Mouse (Mus musculus) hindbrain, postnatal 0 days (tissue): ENCODE measurements around the gene Gpc6. TPM values are rescaled to one million over a fixed set of nuclear protein-coding genes. Genes with fewer than 3 reads are reported as not detected.

ENCODE experiments used
- ATAC-seq: fragments of 200-750 bp; cut with Nextera tagmentation; 2 replicates; pipeline ENCODE4 v1.8.0; 2017; ENCODE audit warnings: mild to moderate bottlenecking, moderate TSS enrichment, moderate library complexity
- DNase-seq: peaks from one replicate; pipeline ENCODE4 v3.0.0-alpha.2; 2015; ENCODE audit warnings: low spot score
- H3K27ac ChIP-seq: fragments of 300-500 bp; sonication (generic); 2 replicates; pipeline ENCODE4 v1.5.1; 2014; ENCODE audit warnings: mild to moderate bottlenecking
- H3K27me3 ChIP-seq: fragments of 300-500 bp; sonication (generic); 2 replicates; pipeline ENCODE4 v1.6.1; 2014; ENCODE audit warnings: low read length, mixed read lengths; ENCODE audit not compliant: insufficient read depth
- H3K36me3 ChIP-seq: fragments of 300-500 bp; sonication (generic); 2 replicates; pipeline ENCODE4 v1.6.1; 2014; ENCODE audit warnings: low read length, mixed read lengths; ENCODE audit not compliant: insufficient read depth
- H3K4me1 ChIP-seq: fragments of 300-500 bp; sonication (generic); 2 replicates; pipeline ENCODE4 v1.6.1; 2014; ENCODE audit warnings: antibody characterized with exemption, low read length, mixed read lengths; ENCODE audit not compliant: insufficient read depth
- H3K4me2 ChIP-seq: fragments of 300-500 bp; sonication (generic); 2 replicates; pipeline ENCODE4 v1.6.1; 2014; ENCODE audit warnings: low read depth, mild to moderate bottlenecking, low read length, moderate library complexity, mixed read lengths
- H3K4me3 ChIP-seq: fragments of 300-500 bp; sonication (generic); 2 replicates; pipeline ENCODE4 v1.5.1; 2014; ENCODE audit warnings: low read length
- H3K9ac ChIP-seq: fragments of 300-500 bp; sonication (generic); replicated peaks from 2 replicates; pipeline ENCODE4 v1.6.1; 2014; ENCODE audit warnings: mild to moderate bottlenecking, low read length, moderate library complexity, mixed read lengths
- H3K9me3 ChIP-seq: fragments of 300-500 bp; sonication (generic); 2 replicates; pipeline ENCODE4 v1.6.1; 2016; ENCODE audit warnings: low read length, mixed read lengths
- CTCF ChIP-seq: IDR thresholded peaks from 2 replicates; pipeline ENCODE4 v1.5.1; 2016; ENCODE audit warnings: antibody characterized with exemption, control low read depth, low read depth
- WGBS: fragments of 180-500 bp; shearing (Covaris S2); extraction: QIAGEN DNeasy Blood & Tissue Kit; methylation state at CpG from one replicate; pipeline ENCODE4 v1.1.7; 2014; 5-methylcytosine and 5-hydroxymethylcytosine counted together
- polyA plus RNA-seq: library from polyadenylated mRNA; unstranded; fragments of >200 nt; fragmentation: Nextera tagmentation; extraction: Ambion mirVana; gene quantifications from 2 replicates; pipeline ENCODE4 v1.2.1, GENCODE M21; 2015
- total RNA-seq: library from RNA; depleted of rRNA; stranded (reverse); fragments of >200 nt; gene quantifications from 2 replicates; pipeline ENCODE4 v1.2.3, GENCODE M21; 2014

Gene Gpc6
- total and polyA plus RNA-seq, 2 experiments from 2014 or later, result 17.9 to 28.5 TPM

- Histone ChIP-seq H3K4me1 (0 out of 2 replicates have a peak, but pooled peaks cover 6% of the 10 kb centered on the region), H3K4me3 (no peak overlapping the region), H3K27me3 (no peaks in the 10 kb centered on the region), H3K36me3 (no peaks in the 10 kb centered on the region), H3K9ac (no peak overlapping the region), H3K4me2 (0 out of 2 replicates have a peak overlapping the region, but pooled peaks have one; percentile 1), H3K27ac (peak overlapping the region; percentile 17; the same call in 1 of the 2 replicates), H3K9me3 (no peaks in the 10 kb centered on the region)
- peak; percentile 49 for DNase-seq
- WGBS, result 12% methylated on average over 13 of the region's 13 CpGs
- no peak for TF ChIP-seq CTCF
- peak; percentile 50 for ATAC-seq
These were observed 1005.2 kb downstream of the Gpc6 start for GRCm38 (mm10) chr14:117930105-117930847.

DNA sequence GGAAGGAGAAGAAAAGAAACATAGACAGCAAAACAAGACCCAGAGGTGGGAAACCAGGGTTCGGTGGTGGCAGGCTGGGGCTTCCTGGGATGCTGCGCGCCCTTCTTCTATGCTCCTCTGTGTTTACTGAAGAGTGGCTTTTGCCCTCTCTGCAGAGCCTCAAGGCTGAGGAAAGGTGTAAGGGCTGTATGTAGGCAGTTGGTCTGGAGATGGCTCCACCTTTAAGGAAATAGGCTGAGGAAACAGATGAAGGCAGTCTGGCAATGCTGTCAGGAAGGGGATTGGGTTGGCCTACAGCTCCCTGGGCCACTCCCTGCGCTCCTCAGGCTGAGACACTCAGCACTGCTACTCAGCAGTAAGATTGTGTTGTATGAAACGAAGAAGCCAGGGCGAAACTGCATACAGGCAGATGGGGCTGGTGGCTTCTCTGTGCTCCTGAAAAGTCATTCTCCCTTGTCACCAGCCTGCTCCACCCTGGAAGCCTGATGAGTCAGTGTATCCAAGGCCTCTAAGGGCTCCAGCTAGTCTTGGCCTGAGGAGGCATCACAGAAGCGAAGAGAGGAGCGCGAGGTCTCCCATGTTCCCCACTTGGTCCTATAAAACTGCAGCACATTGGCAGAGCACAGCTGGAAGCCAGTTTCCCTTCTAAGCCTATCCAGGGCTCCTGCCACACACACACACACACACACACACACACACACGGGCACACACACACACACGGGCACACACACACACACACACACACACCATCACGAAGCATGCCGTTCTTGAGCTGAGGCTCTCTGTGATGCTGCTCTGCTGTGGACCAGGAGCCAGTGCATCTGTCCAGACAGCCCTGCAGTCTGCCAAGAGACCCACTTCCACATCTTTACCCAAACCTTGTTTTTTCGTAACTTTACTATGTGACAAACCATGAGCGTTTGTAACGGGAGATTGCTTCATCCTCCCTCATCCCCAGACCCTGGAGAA is 1006.0 kb downstream of the Gpc6 start:
- no peak overlapping the region for H3K4me3 ChIP-seq
- no peak overlapping the region for H3K9ac ChIP-seq
- no peak for TF ChIP-seq CTCF
- H3K27ac ChIP-seq, result peak overlapping the region; percentile 17; the same call in 1 of the 2 replicates
- 0 out of 2 replicates have a peak overlapping the region, but pooled peaks have one; percentile 1 for H3K4me2 ChIP-seq
- 43% methylated on average over 16 of the region's 16 CpGs for WGBS
- no peaks in the 10 kb centered on the region for H3K9me3 ChIP-seq
- H3K27me3 ChIP-seq, result no peaks in the 10 kb centered on the region
- H3K36me3 ChIP-seq, result no peaks in the 10 kb centered on the region
- ATAC-seq, result peak; percentile 45
- H3K4me1 ChIP-seq, result 0 out of 2 replicates have a peak, but pooled peaks cover 6% of the 10 kb centered on the region
- DNase-seq, result no peak

- ATAC-seq, result no peak
- no peak for DNase-seq
- 95% methylated on average over 16 of the region's 17 CpGs for WGBS
- Histone ChIP-seq H3K4me3 (no peak overlapping the region), H3K4me2 (no peak overlapping the region), H3K4me1 (0 out of 2 replicates have a peak, but pooled peaks cover 6% of the 10 kb centered on the region), H3K27ac (no peak overlapping the region), H3K27me3 (no peaks in the 10 kb centered on the region), H3K9ac (no peak overlapping the region), H3K9me3 (no peaks in the 10 kb centered on the region), H3K36me3 (no peaks in the 10 kb centered on the region)
- TF ChIP-seq CTCF, result no peak
These were observed 1007.2 kb downstream of the Gpc6 start for GRCm38 (mm10) chr14:117932163-117932851.

GRCm38 (mm10) chr14:117938554-117938953 is 1013.4 kb downstream of the Gpc6 start:
- DNase-seq (peak; percentile 65), ATAC-seq (no peak)
- H3K27me3 ChIP-seq, result no peaks in the 10 kb centered on the region

DNA sequence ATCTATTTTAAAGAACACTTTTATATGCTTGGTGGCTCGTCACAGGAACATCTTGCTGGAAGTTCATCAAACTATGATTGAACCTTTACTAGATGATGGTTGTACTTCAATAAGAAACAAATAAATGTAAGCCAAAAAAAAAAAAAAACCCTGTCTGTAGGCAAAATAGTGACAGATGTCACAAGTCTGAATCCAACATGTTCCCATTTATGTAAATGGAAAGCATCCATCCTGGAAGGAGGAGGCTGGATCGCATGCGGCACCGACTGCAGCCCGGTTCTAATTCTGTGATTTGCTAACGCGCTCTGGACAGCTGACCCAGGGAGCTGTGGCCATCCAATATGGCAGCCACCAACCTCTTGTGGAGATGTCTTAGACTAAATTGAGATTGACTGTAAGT is 1014.4 kb downstream of the Gpc6 start:
- no peak for TF ChIP-seq CTCF
- no peak overlapping the region for H3K27ac ChIP-seq
- 82% methylated on average over 7 of the region's 7 CpGs for WGBS
- ATAC-seq (no peak), DNase-seq (no peak)
- no peak overlapping the region for H3K9ac ChIP-seq
- H3K36me3 ChIP-seq, result no peaks in the 10 kb centered on the region
- H3K27me3 ChIP-seq, result no peaks in the 10 kb centered on the region
- H3K4me1 ChIP-seq, result no peaks in the 10 kb centered on the region
- no peaks in the 10 kb centered on the region for H3K9me3 ChIP-seq
- no peak overlapping the region for H3K4me2 ChIP-seq
- no peak overlapping the region for H3K4me3 ChIP-seq

More at GRCm38 (mm10) chr14:117938554-117938953, 1013.4 kb downstream of the Gpc6 start:
- Histone ChIP-seq H3K36me3 (no peaks in the 10 kb centered on the region), H3K9me3 (no peaks in the 10 kb centered on the region), H3K27ac (no peak overlapping the region), H3K9ac (no peak overlapping the region), H3K4me1 (no peaks in the 10 kb centered on the region), H3K4me2 (no peak overlapping the region), H3K4me3 (no peak overlapping the region)
- peak; percentile 64 for TF ChIP-seq CTCF
- WGBS, result 26% methylated on average over 2 of the region's 2 CpGs

GRCm38 (mm10) chr14:117945920-117946503 is 1020.9 kb downstream of the Gpc6 start:
- Histone ChIP-seq H3K27me3 (no peaks in the 10 kb centered on the region), H3K9ac (no peak overlapping the region), H3K27ac (no peak overlapping the region), H3K36me3 (no peaks in the 10 kb centered on the region), H3K4me3 (no peak overlapping the region), H3K4me1 (peaks cover under 1% of the 10 kb centered on the region; the same call in 1 of the 2 replicates), H3K4me2 (no peak overlapping the region), H3K9me3 (no peaks in the 10 kb centered on the region)
- WGBS, result 84% methylated on average over 4 of the region's 4 CpGs
- DNase-seq, result no peak
- TF ChIP-seq CTCF, result no peak
- ATAC-seq, result no peak
